Mouse (Mus musculus) embryonic fibroblast, embryonic 13.5 days (primary cell): ENCODE measurements around the gene Zdhhc4.

ENCODE experiments used
- CTCF ChIP-seq: IDR thresholded peaks from 2 replicates; pipeline ENCODE4 v1.5.1; 2011; ENCODE audit warnings: mild to moderate bottlenecking, control low read depth, low read length, moderate library complexity, borderline replicate concordance; ENCODE audit not compliant: insufficient read depth
- POLR2A ChIP-seq: IDR thresholded peaks from 2 replicates; pipeline ENCODE4 v1.6.1; 2011; ENCODE audit warnings: low read depth, mild to moderate bottlenecking, control low read depth, low read length, moderate library complexity

GRCm38 (mm10) chr5:143375242-143375641, 46.2 kb upstream of the Zdhhc4 start:
- TF ChIP-seq CTCF (peak; percentile 53), POLR2A (no peak)
